Mouse (Mus musculus) stomach, postnatal 0 days (tissue): ENCODE data around the gene Inpp5k. TPM values are rescaled to one million over a fixed set of nuclear protein-coding genes. Genes with fewer than 3 reads are reported as not detected.
A peak's percentile ranks its signal among the peaks of the same experiment; 100 is the strongest.

Experiments used
- ATAC-seq: fragments of 200-750 bp; cut with Nextera tagmentation; 2 replicates; pipeline ENCODE4 v1.8.0; 2017; ENCODE audit not compliant: low FRiP score, low TSS enrichment
- DNase-seq: peaks from one replicate; pipeline ENCODE4 v3.0.0-alpha.2; 2016; ENCODE audit warnings: low spot score
- H3K27ac ChIP-seq: fragments of 300-500 bp; sonication (generic); replicated peaks from 2 replicates; pipeline ENCODE4 v1.5.1; 2014; ENCODE audit warnings: mild to moderate bottlenecking, control low read depth
- H3K27me3 ChIP-seq: fragments of 300-500 bp; sonication (generic); 2 replicates; pipeline ENCODE4 v1.6.1; 2014; ENCODE audit warnings: low read length; ENCODE audit not compliant: control insufficient read depth, insufficient read depth
- H3K36me3 ChIP-seq: fragments of 300-500 bp; sonication (generic); 2 replicates; pipeline ENCODE4 v1.6.1; 2014; ENCODE audit warnings: low read length, mixed read lengths; ENCODE audit not compliant: control insufficient read depth, insufficient read depth
- H3K4me1 ChIP-seq: fragments of 300-500 bp; sonication (generic); replicated peaks from 2 replicates; pipeline ENCODE4 v1.6.1; 2014; ENCODE audit warnings: antibody characterized with exemption; ENCODE audit not compliant: control insufficient read depth, insufficient read depth
- H3K4me2 ChIP-seq: fragments of 300-500 bp; sonication (generic); replicated peaks from 2 replicates; pipeline ENCODE4 v1.6.1; 2014; ENCODE audit warnings: low read depth, mild to moderate bottlenecking, control low read depth, moderate library complexity
- H3K4me3 ChIP-seq: fragments of 300-500 bp; sonication (generic); 2 replicates; pipeline ENCODE4 v1.5.1; 2014; ENCODE audit warnings: low read depth, low read length, control low read depth
- H3K9ac ChIP-seq: fragments of 300-500 bp; sonication (generic); 2 replicates; pipeline ENCODE4 v1.6.1; 2014; ENCODE audit warnings: mild to moderate bottlenecking, low read length, control low read depth, mixed read lengths
- H3K9me3 ChIP-seq: fragments of 300-500 bp; sonication (generic); 2 replicates; pipeline ENCODE4 v1.6.1; 2016; ENCODE audit warnings: low read length; ENCODE audit not compliant: control insufficient read depth
- CTCF ChIP-seq: IDR thresholded peaks from 2 replicates; pipeline ENCODE4 v1.5.1; 2016; ENCODE audit warnings: antibody characterized with exemption, low read depth, mild to moderate bottlenecking, moderate library complexity
- EP300 ChIP-seq: optimal IDR thresholded peaks from 2 replicates; pipeline ENCODE3; 2016; ENCODE audit warnings: antibody characterized with exemption
- WGBS: fragments of 180-500 bp; shearing (Covaris S2); extraction: QIAGEN DNeasy Blood & Tissue Kit; methylation state at CpG from one replicate; pipeline ENCODE4 v1.1.7; 2014; 5-methylcytosine and 5-hydroxymethylcytosine counted together
- polyA plus RNA-seq: library from polyadenylated mRNA; unstranded; fragments of >200 nt; fragmentation: Nextera tagmentation; extraction: Ambion mirVana; gene quantifications from 2 replicates; pipeline ENCODE4 v1.2.1, GENCODE M21; 2015

The Inpp5k gene
- 19.0 and 22.4 TPM in 2 replicates for polyA plus RNA-seq

- WGBS = under 1% methylated on average over 44 of the region's 53 CpGs
- no peaks in the 10 kb centered on the region for H3K9me3 ChIP-seq
- TF ChIP-seq CTCF (peak; percentile 13; the same call in 1 of the 2 replicates), EP300 (no peak)
- peaks cover 15% of the 10 kb centered on the region; the same call in 1 of the 2 replicates for H3K36me3 ChIP-seq
- ATAC-seq = peak; percentile 99
- peak; percentile 98 for DNase-seq
- peak within 1 kb of the TSS; percentile 53 for H3K4me2 ChIP-seq
- peak within 1 kb of the TSS; percentile 66 for H3K4me3 ChIP-seq
- H3K27me3 ChIP-seq = no peaks in the 10 kb centered on the region
- peak within 1 kb of the TSS; percentile 70 for H3K9ac ChIP-seq
- H3K27ac ChIP-seq = peak within 1 kb of the TSS; percentile 81
- 0 out of 2 replicates have a peak, but pooled peaks cover 5% of the 10 kb centered on the region for H3K4me1 ChIP-seq
Observed at GRCm38 (mm10) chr11:75630645-75631229, at the start of gene Inpp5k. Gene Inpp5k, plus strand, starts transcription at chr11:75630988.

DNA sequence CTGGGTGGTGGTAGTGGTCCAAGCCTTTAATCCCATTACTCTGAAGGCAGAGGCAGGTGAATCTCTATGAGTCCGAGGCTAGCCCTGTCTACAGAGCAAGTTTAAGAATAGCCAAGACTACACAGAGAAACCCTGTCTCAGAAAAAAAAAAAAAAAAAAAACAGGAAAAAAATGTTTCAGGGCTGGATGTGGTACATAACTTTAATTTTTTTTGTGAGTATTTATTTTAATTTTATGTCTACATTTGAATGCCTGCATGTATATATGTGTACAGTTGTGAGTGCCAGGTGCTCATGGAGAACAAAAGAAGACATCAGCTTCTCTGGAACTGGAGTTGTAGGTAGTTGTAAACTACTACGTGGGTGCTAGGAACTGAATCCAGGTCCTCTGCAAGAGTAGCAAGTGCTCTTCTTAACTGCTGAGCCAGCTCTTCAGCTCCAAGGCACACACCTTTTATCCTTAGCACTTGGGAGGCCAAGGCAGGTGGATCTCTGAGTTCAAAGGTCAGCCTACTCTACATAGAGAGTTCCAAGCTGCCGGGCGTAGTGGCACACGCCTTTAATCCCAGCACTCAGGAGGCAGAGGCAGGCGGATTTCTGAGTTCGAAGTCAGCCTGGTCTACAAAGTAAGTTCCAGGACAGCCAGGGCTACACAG, 49.2 kb upstream of the Inpp5k start:
- DNase-seq = no peak
- TF ChIP-seq EP300 = no peak
- no peak for TF ChIP-seq CTCF
- no peak overlapping the region for H3K27ac ChIP-seq
- no peaks in the 10 kb centered on the region for H3K9me3 ChIP-seq
- H3K4me1 ChIP-seq = no peaks in the 10 kb centered on the region
- ATAC-seq = no peak
- H3K9ac ChIP-seq = no peak overlapping the region
- H3K36me3 ChIP-seq = no peaks in the 10 kb centered on the region
- H3K4me3 ChIP-seq = no peak overlapping the region
- no peak overlapping the region for H3K4me2 ChIP-seq
- WGBS = 94% methylated on average over 7 of the region's 7 CpGs
- H3K27me3 ChIP-seq = no peaks in the 10 kb centered on the region

GRCm38 (mm10) chr11:75583521-75583920, 47.3 kb upstream of the Inpp5k start:
- DNase-seq (no peak), ATAC-seq (no peak)
- H3K4me1 ChIP-seq = no peaks in the 10 kb centered on the region
- no peaks in the 10 kb centered on the region for H3K9me3 ChIP-seq
- no peak overlapping the region for H3K4me3 ChIP-seq
- H3K27me3 ChIP-seq = no peaks in the 10 kb centered on the region
- H3K27ac ChIP-seq = no peak overlapping the region
- no peak overlapping the region for H3K4me2 ChIP-seq
- TF ChIP-seq CTCF (no peak), EP300 (no peak)
- no peaks in the 10 kb centered on the region for H3K36me3 ChIP-seq
- 56% methylated on average over 2 of the region's 2 CpGs for WGBS
- no peak overlapping the region for H3K9ac ChIP-seq

DNA sequence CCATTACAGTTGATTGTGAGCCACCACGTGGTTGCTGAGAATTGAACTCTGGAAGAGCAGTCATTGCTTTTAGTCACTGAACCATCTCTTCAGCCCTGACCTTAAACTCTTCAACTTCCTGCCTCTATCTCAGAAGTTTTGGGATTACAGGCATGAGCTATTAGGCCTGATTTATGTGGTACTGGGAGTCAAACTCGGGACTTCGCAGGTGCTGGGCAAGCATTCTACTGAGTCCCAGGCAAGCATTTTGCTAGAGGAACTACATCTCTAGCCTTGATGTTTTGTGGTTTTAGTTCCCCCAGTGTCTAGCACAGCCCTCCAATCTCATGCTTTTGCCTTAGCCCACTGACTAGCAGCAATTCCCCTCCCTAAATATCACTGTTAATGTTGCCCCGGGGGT, 45.7 kb upstream of the Inpp5k start:
- no peak overlapping the region for H3K4me3 ChIP-seq
- no peaks in the 10 kb centered on the region for H3K36me3 ChIP-seq
- H3K27ac ChIP-seq = no peak overlapping the region
- H3K4me2 ChIP-seq = no peak overlapping the region
- WGBS = 60% methylated on average over 4 of the region's 4 CpGs
- TF ChIP-seq CTCF (no peak), EP300 (no peak)
- DNase-seq (no peak), ATAC-seq (no peak)
- H3K27me3 ChIP-seq = no peaks in the 10 kb centered on the region
- peaks cover 6% of the 10 kb centered on the region for H3K4me1 ChIP-seq
- H3K9ac ChIP-seq = no peak overlapping the region
- no peaks in the 10 kb centered on the region for H3K9me3 ChIP-seq

- no peak overlapping the region for H3K4me2 ChIP-seq
- no peak for DNase-seq
- 74% methylated on average over 5 of the region's 5 CpGs for WGBS
- H3K27ac ChIP-seq = no peak overlapping the region
- H3K9me3 ChIP-seq = no peaks in the 10 kb centered on the region
- no peak for TF ChIP-seq CTCF
- TF ChIP-seq EP300 = no peak
- no peak overlapping the region for H3K9ac ChIP-seq
- H3K36me3 ChIP-seq = no peaks in the 10 kb centered on the region
- H3K4me1 ChIP-seq = peaks cover 6% of the 10 kb centered on the region
- H3K27me3 ChIP-seq = no peaks in the 10 kb centered on the region
- no peak overlapping the region for H3K4me3 ChIP-seq
- ATAC-seq = no peak
Observed at GRCm38 (mm10) chr11:75585978-75586377, 44.8 kb upstream of the Inpp5k start.

GRCm38 (mm10) chr11:75586963-75587362, 43.8 kb upstream of the Inpp5k start:
- ATAC-seq = no peak
- Histone ChIP-seq H3K27me3 (no peaks in the 10 kb centered on the region), H3K27ac (no peak overlapping the region), H3K4me2 (no peak overlapping the region), H3K4me3 (no peak overlapping the region), H3K36me3 (no peaks in the 10 kb centered on the region), H3K9ac (no peak overlapping the region), H3K4me1 (peaks cover 6% of the 10 kb centered on the region), H3K9me3 (no peaks in the 10 kb centered on the region)
- DNase-seq = no peak
- no peak for TF ChIP-seq CTCF
- TF ChIP-seq EP300 = no peak
- WGBS = 83% methylated on average over 5 of the region's 5 CpGs
